In the genomic region with DNA sequence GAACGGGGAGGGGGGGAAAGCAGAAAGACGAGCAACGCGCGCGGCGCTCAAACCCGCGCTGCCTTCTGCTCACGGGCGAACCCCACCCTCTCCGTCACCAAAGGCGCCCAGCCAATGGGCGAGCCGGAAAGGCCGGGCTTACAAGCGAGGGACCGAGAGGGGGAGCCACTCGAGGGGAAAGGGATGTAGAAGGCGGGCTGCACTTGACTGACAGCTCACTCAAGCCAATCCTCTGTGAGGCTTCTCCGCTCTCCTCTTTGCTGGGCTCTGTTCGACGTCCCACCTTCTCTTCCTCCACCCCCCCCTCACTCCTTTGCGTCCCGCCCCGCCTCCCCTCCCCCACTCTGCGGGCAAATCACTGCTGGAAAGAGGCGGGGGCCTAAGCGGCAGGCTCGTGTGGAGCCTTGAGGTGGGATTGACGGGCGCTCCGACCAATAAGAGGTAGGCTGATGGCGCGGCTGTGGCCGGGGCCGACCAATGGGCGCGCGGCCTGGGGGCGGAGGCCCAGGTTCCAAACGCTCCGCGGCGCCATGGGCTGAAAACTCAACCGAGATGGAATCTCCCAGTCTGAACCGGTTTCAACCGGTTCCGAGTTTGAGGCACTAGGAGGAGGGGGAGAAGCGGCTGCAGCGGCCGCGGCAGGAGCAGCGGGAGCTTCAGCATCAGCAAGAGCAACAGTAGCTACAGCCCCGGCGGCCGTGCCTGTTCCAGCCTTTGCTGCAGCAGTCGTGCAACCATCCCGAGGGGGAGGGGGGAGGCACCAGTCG, we compare ENCODE assay signal across 8 mouse cellular contexts. TPM values are rescaled to one million over a fixed set of nuclear protein-coding genes. Genes with fewer than 3 reads are reported as not detected.
DNase-seq lines count a peak whose midpoint lies in the region; ATAC-seq and TF ChIP-seq lines count a peak whose summit lies in the region.

Xpo1 (plus strand) TSS at position 615 of the 767 bp plus-strand sequence.

- peak within 1 kb of the TSS; percentile 100 for H3K27ac ChIP-seq in heart, embryonic 11.5 days (ENCODE audit: low read depth, low read length)
- H3K27ac ChIP-seq in kidney, embryonic 16.5 days (ENCODE audit: low read length): peak within 1 kb of the TSS; percentile 100
- H3K27ac ChIP-seq in liver, adult 2 months (replicated peaks; ENCODE audit: insufficient read depth, low read depth, low read length): peak within 1 kb of the TSS; percentile 84

- WGBS in heart, embryonic 11.5 days (ENCODE audit: insufficient replicate concordance): under 1% methylated on average over 59 of the region's 60 CpGs
- WGBS in kidney, embryonic 16.5 days: 0% methylated on average over 56 of the region's 60 CpGs
- under 1% methylated on average over 59 of the region's 60 CpGs for WGBS in liver, adult 2 months

- H3K4me1 ChIP-seq in erythroblast, embryonic 14.5 days (ENCODE audit: control insufficient read depth): peaks cover 49% of the 10 kb centered on the region
- peaks cover 15% of the 10 kb centered on the region for H3K4me1 ChIP-seq in heart, embryonic 11.5 days (ENCODE audit: control insufficient read depth, insufficient read depth, low read length)
- H3K4me1 ChIP-seq in kidney, embryonic 16.5 days (ENCODE audit: insufficient read depth, low read length): peaks cover 20% of the 10 kb centered on the region; the same call in 1 of the 2 replicates
- peaks cover 9% of the 10 kb centered on the region for H3K4me1 ChIP-seq in liver, adult 2 months (ENCODE audit: control insufficient read depth, insufficient read depth, low read length)

- H3K4me3 ChIP-seq in C2C12 (ENCODE audit: insufficient read depth, poor library complexity, severe bottlenecking) (peak within 1 kb of the TSS; percentile 93), myocyte (peak within 1 kb of the TSS; percentile 99)
- H3K4me3 ChIP-seq in erythroblast, embryonic 14.5 days (replicated peaks): peak within 1 kb of the TSS; percentile 100
- peak within 1 kb of the TSS; percentile 99 for H3K4me3 ChIP-seq in heart, embryonic 11.5 days (ENCODE audit: low read depth, low read length)
- H3K4me3 ChIP-seq in kidney, embryonic 16.5 days (ENCODE audit: low read length): peak within 1 kb of the TSS; percentile 100
- peak within 1 kb of the TSS; percentile 96 for H3K4me3 ChIP-seq in liver, adult 2 months (ENCODE audit: insufficient read depth, low read depth, low read length)

- H3K79me2 ChIP-seq in C2C12 (ENCODE audit: control insufficient read depth, insufficient read depth): peaks cover 49% of the 10 kb centered on the region
- peaks cover 20% of the 10 kb centered on the region; the same call in 1 of the 2 replicates for H3K79me2 ChIP-seq in liver, adult 2 months (ENCODE audit: control insufficient read depth, insufficient read depth, low read length)
- H3K79me2 ChIP-seq in myocyte (ENCODE audit: control insufficient read depth, insufficient read depth): peaks cover 44% of the 10 kb centered on the region

- H3K27me3 ChIP-seq in C2C12 (ENCODE audit: control insufficient read depth, insufficient read depth, insufficient read length) (no peaks in the 10 kb centered on the region), myocyte (ENCODE audit: control insufficient read depth, insufficient read depth, insufficient read length) (no peaks in the 10 kb centered on the region)
- H3K27me3 ChIP-seq in erythroblast, embryonic 14.5 days (ENCODE audit: control insufficient read depth): no peaks in the 10 kb centered on the region; the same call in 1 of the 2 replicates
- H3K27me3 ChIP-seq in heart, embryonic 11.5 days (ENCODE audit: control insufficient read depth, insufficient read depth, low read length): no peaks in the 10 kb centered on the region
- H3K27me3 ChIP-seq in kidney, embryonic 16.5 days (ENCODE audit: insufficient read depth, low read length): no peaks in the 10 kb centered on the region
- no peaks in the 10 kb centered on the region for H3K27me3 ChIP-seq in liver, adult 2 months (ENCODE audit: control insufficient read depth, insufficient read depth, low read length)
- H3K27me3 ChIP-seq in splenic B cell, adult 2 months (ENCODE audit: control insufficient read depth, insufficient read depth, low read length, poor library complexity, severe bottlenecking): no peaks in the 10 kb centered on the region

- peak within 1 kb of the TSS; percentile 96 for H3K4me2 ChIP-seq in heart, embryonic 11.5 days
- H3K4me2 ChIP-seq in kidney, embryonic 16.5 days (replicated peaks; ENCODE audit: low read depth, low read length): peak within 1 kb of the TSS; percentile 90
- H3K4me2 ChIP-seq in myocyte (ENCODE audit: low read depth): peak within 1 kb of the TSS; percentile 99

- H3K9me3 ChIP-seq in erythroblast, embryonic 14.5 days (ENCODE audit: control insufficient read depth, low read length): no peaks in the 10 kb centered on the region
- no peaks in the 10 kb centered on the region for H3K9me3 ChIP-seq in heart, embryonic 11.5 days (replicated peaks; ENCODE audit: control insufficient read depth, low read length)
- no peaks in the 10 kb centered on the region for H3K9me3 ChIP-seq in kidney, embryonic 16.5 days (ENCODE audit: low read length)

- peak; percentile 31 for TF ChIP-seq CTCF in C2C12 (IDR thresholded peaks at IDR 0.05; ENCODE audit: control insufficient read depth, insufficient read depth, insufficient read length)
- TF ChIP-seq CTCF in brain, embryonic 14.5 days (IDR thresholded peaks at IDR 0.05; ENCODE audit: borderline replicate concordance, extremely low read depth, insufficient read depth, insufficient read length): peak; percentile 60
- TF ChIP-seq CTCF in liver, adult 2 months (IDR thresholded peaks at IDR 0.05; ENCODE audit: low read depth, low read length): peak; percentile 75

- peaks cover under 1% of the 10 kb centered on the region for H3K36me3 ChIP-seq in C2C12 (ENCODE audit: control insufficient read depth, insufficient read depth)
- peaks cover 23% of the 10 kb centered on the region for H3K36me3 ChIP-seq in erythroblast, embryonic 14.5 days (ENCODE audit: control insufficient read depth)
- no peaks in the 10 kb centered on the region for H3K36me3 ChIP-seq in heart, embryonic 11.5 days (ENCODE audit: control insufficient read depth, insufficient read depth, low read length)
- H3K36me3 ChIP-seq in kidney, embryonic 16.5 days (ENCODE audit: insufficient read depth, low read length): no peaks in the 10 kb centered on the region
- no peaks in the 10 kb centered on the region for H3K36me3 ChIP-seq in liver, adult 2 months (ENCODE audit: control insufficient read depth, insufficient read depth, low read length)
- H3K36me3 ChIP-seq in myocyte (ENCODE audit: control insufficient read depth, insufficient read depth): no peaks in the 10 kb centered on the region
- no peaks in the 10 kb centered on the region for H3K36me3 ChIP-seq in splenic B cell, adult 2 months (ENCODE audit: control insufficient read depth, insufficient read depth, low read length, poor library complexity, severe bottlenecking)

- H3ac ChIP-seq in C2C12 (ENCODE audit: control insufficient read depth, insufficient read length, low read depth) (peak within 1 kb of the TSS; percentile 95), myocyte (ENCODE audit: control insufficient read depth, insufficient read length) (peak within 1 kb of the TSS; percentile 80)

- H3K9ac ChIP-seq in heart, embryonic 11.5 days (ENCODE audit: low read depth, low read length): peak within 1 kb of the TSS; percentile 100
- peak within 1 kb of the TSS; percentile 100 for H3K9ac ChIP-seq in kidney, embryonic 16.5 days (replicated peaks; ENCODE audit: low read length)
- peak within 1 kb of the TSS; percentile 93 for H3K9ac ChIP-seq in liver, adult 2 months (ENCODE audit: low read depth, low read length)

- ATAC-seq in heart, embryonic 11.5 days (replicated peaks; ENCODE audit: insufficient number of reproducible peaks, low FRiP score, low TSS enrichment): peak; percentile 98
- peak; percentile 99 for ATAC-seq in kidney, embryonic 16.5 days (ENCODE audit: low FRiP score, low TSS enrichment)

- peaks cover 44% of the 10 kb centered on the region for H3K79me3 ChIP-seq in C2C12 (ENCODE audit: low read depth)

- peak; percentile 100 for DNase-seq in brain, embryonic 14.5 days (ENCODE audit: low read depth)
- peak; percentile 99 for DNase-seq in liver, adult 2 months (ENCODE audit: extremely low read depth, low read depth, low spot score)
- peak; percentile 100 for DNase-seq in splenic B cell, adult 2 months (ENCODE audit: low read depth, low spot score)

- peak; percentile 86; the same call in 1 of the 2 replicates for TF ChIP-seq POLR2A in brain, embryonic 14.5 days (IDR thresholded peaks at IDR 0.05; ENCODE audit: borderline replicate concordance, extremely low read depth, insufficient read depth, insufficient read length, poor library complexity, severe bottlenecking)
- peak; percentile 72 for TF ChIP-seq POLR2A in liver, adult 2 months (IDR thresholded peaks at IDR 0.05; ENCODE audit: extremely low read depth, insufficient read depth, low read length)
- TF ChIP-seq POLR2A in myocyte (IDR thresholded peaks at IDR 0.05; ENCODE audit: insufficient read length, low read depth): peak; percentile 91

TF ChIP-seq in C2C12, 6 proteins besides CTCF, POLR2A, EP300 and RAD21:
- TF ChIP-seq MYOD1 (IDR thresholded peaks at IDR 0.05; ENCODE audit: control insufficient read depth, insufficient read length, low read depth) (no peak), USF1 (IDR thresholded peaks at IDR 0.05; ENCODE audit: low read depth) (no peak), MYOG (IDR thresholded peaks at IDR 0.05; ENCODE audit: control insufficient read depth, extremely low read depth, insufficient read length) (no peak), MAX (IDR thresholded peaks at IDR 0.05) (peak; percentile 62), FOSL1 (IDR thresholded peaks at IDR 0.05; ENCODE audit: insufficient read depth, low read length, poor library complexity, severe bottlenecking) (no peak), CEBPB (IDR thresholded peaks at IDR 0.05; ENCODE audit: low read depth) (no peak)

TF ChIP-seq in myocyte, 11 proteins besides CTCF, POLR2A, EP300 and RAD21:
- TF ChIP-seq SRF (IDR thresholded peaks at IDR 0.05; ENCODE audit: control insufficient read depth, insufficient read length, low read depth): no peak
- peak; percentile 80 for TF ChIP-seq POLR2AphosphoS2 (IDR thresholded peaks at IDR 0.05; ENCODE audit: insufficient read length, low read depth)
- peak; percentile 85 for TF ChIP-seq E2F4 (IDR thresholded peaks at IDR 0.05; ENCODE audit: insufficient read depth)
- no peak for TF ChIP-seq CEBPB (IDR thresholded peaks at IDR 0.05; ENCODE audit: insufficient read depth, poor library complexity, severe bottlenecking)
- peak in 1 of 3 experiments; percentile 17 for TF ChIP-seq MYOG (IDR thresholded peaks at IDR 0.05; ENCODE audit: control insufficient read depth in 1 of 3, insufficient read depth in 1 of 3, insufficient read length in 2 of 3, low read depth in 2 of 3)

RNA-seq across cellular contexts. Expression of gene Xpo1, which starts in this region (rescaled TPM):
- 32.9 TPM for polyA plus RNA-seq in C2C12 (2012; fragmentation: generic; extraction: Trizol)
- polyA plus RNA-seq in brain, embryonic 14.5 days (2012; rRNA removed): 92.0 and 98.5 TPM in 2 replicates
- polyA plus RNA-seq in erythroblast, embryonic 14.5 days (2012): 0.77 and 0.97 TPM in 2 replicates
- 84.1 and 93.7 TPM in 2 replicates for polyA plus RNA-seq in heart, embryonic 11.5 days (2014; fragmentation: Nextera tagmentation; extraction: Ambion mirVana)
- polyA plus RNA-seq in kidney, embryonic 16.5 days (2015; fragmentation: Nextera tagmentation; extraction: Ambion mirVana): 95.1 and 96.8 TPM in 2 replicates
- 23.0 and 31.0 TPM in 2 replicates for total RNA-seq in liver, adult 2 months (2014; rRNA removed)
- 1.6 and 1.8 TPM in 2 replicates for polyA plus RNA-seq in liver, adult 2 months (2012; rRNA removed)
- polyA plus RNA-seq in myocyte (2012; fragmentation: generic; extraction: Trizol): 20.8 TPM

Comparison
In these comparisons a context has a peak if more than half of its experiments do, and no peak if none do; other contexts are left out.
1. Peak in every context shown above with its lines: DNase-seq, ATAC-seq, H3K4me3 ChIP-seq and H3K27ac ChIP-seq.